Mouse (Mus musculus): ENCODE data around the gene Defa17.
"Not testable (repeated sequence)": the region's sequence is repeated elsewhere in the genome, so short reads cannot be mapped to it uniquely, and the experiment has no call there.

Gene Defa17

GRCm38 (mm10) chr8:21655480-21655879 is at the start of gene Defa17:
Gene Defa17 (plus strand): TSS chr8:21655780.
- not testable (repeated sequence) for DNase-seq (ENCODE audit: low spot score in 2 of 2)

- DNase-seq (ENCODE audit: low spot score in 2 of 2) = not testable (repeated sequence)
Measured at GRCm38 (mm10) chr8:21617883-21618282, 37.7 kb upstream of the Defa17 start, which contains the start of gene Defa26. Gene Defa26 (plus strand): TSS chr8:21618183.

- DNase-seq (ENCODE audit: low spot score in 2 of 2) = not testable (repeated sequence)
Measured at GRCm38 (mm10) chr8:21665497-21665896, 9.9 kb downstream of the Defa17 start, which contains the start of gene Defa34. Gene Defa34 (plus strand): TSS chr8:21665797.

- not testable (repeated sequence) for DNase-seq (ENCODE audit: low spot score in 2 of 2)
Measured at GRCm38 (mm10) chr8:21703545-21703944, 48.0 kb downstream of the Defa17 start, which contains the start of gene AY761184. Gene AY761184 (minus strand): TSS chr8:21703645.

Data from urinary bladder, postnatal 4 days (tissue).